Mouse (Mus musculus) ES-E14 (cell line): ENCODE data around the gene A930033H14Rik. TPM values are rescaled to one million over a fixed set of nuclear protein-coding genes. Genes with fewer than 3 reads are reported as not detected.

Source experiments
- DNase-seq: peaks from one replicate; pipeline ENCODE4 v3.0.0-alpha.2; 2013; ENCODE audit warnings: low read depth, low spot score
- H3K27ac ChIP-seq: 2 replicates; pipeline ENCODE4 v1.5.1; 2012; ENCODE audit warnings: low read depth, mild to moderate bottlenecking, low read length, moderate library complexity, mixed read lengths; ENCODE audit not compliant: poor library complexity, insufficient read depth, severe bottlenecking
- H3K36me3 ChIP-seq: 2 replicates; pipeline ENCODE4 v1.6.1; 2012; ENCODE audit warnings: mild to moderate bottlenecking, low read length, moderate library complexity, mixed read lengths; ENCODE audit not compliant: control insufficient read depth, poor library complexity, insufficient read depth, severe bottlenecking
- H3K4me1 ChIP-seq, 2 experiments: fragments of 150-350 bp in 1 of 2; sonication (generic) in 1 of 2; 2 replicates each; pipeline ENCODE4 v1.6.1; 2012; ENCODE audit warnings: low read length in 2 of 2, mild to moderate bottlenecking in 1 of 2, mixed read lengths in 1 of 2; ENCODE audit not compliant: control insufficient read depth in 2 of 2, insufficient read depth in 2 of 2, poor library complexity in 1 of 2
- H3K4me3 ChIP-seq, 2 experiments: fragments of 150-350 bp in 1 of 2; sonication (generic) in 1 of 2; 2 replicates each; pipeline ENCODE4 v1.5.1; 2012; ENCODE audit warnings: low read length in 2 of 2, low read depth in 1 of 2, mild to moderate bottlenecking in 1 of 2, mixed read lengths in 1 of 2; ENCODE audit not compliant: insufficient read depth in 1 of 2, poor library complexity in 1 of 2, severe bottlenecking in 1 of 2
- H3K9ac ChIP-seq: 2 replicates; pipeline ENCODE4 v1.6.1; 2012; ENCODE audit warnings: low read depth, mild to moderate bottlenecking, low read length, mixed read lengths; ENCODE audit not compliant: poor library complexity, insufficient read depth, severe bottlenecking
- H3K9me3 ChIP-seq: fragments of 150-350 bp; sonication (generic); 2 replicates; pipeline ENCODE4 v1.6.1; 2012; ENCODE audit warnings: low read depth, mild to moderate bottlenecking, low read length; ENCODE audit not compliant: control insufficient read depth, insufficient read depth
- CHD2 ChIP-seq: IDR thresholded peaks from 2 replicates; pipeline ENCODE4 v1.6.1; 2014; ENCODE audit warnings: mild to moderate bottlenecking, low read depth, low read length, inconsistent platforms
- HCFC1 ChIP-seq: IDR thresholded peaks from 2 replicates; pipeline ENCODE4 v1.6.1; 2012; ENCODE audit warnings: low read length, inconsistent platforms, borderline replicate concordance; ENCODE audit not compliant: insufficient read depth
- MAFK ChIP-seq: IDR thresholded peaks from 2 replicates; pipeline ENCODE4 v1.6.1; 2014; ENCODE audit warnings: mild to moderate bottlenecking, low read depth, low read length, inconsistent platforms; ENCODE audit not compliant: insufficient read depth
- ZC3H11A ChIP-seq: IDR thresholded peaks from 2 replicates; pipeline ENCODE4 v1.6.1; 2012; ENCODE audit warnings: low read depth, mild to moderate bottlenecking, inconsistent platforms, low read length, borderline replicate concordance
- ZNF384 ChIP-seq: IDR thresholded peaks from 2 replicates; pipeline ENCODE4 v1.6.1; 2012; ENCODE audit warnings: low read depth, low read length, inconsistent platforms
- in situ Hi-C, 2 experiments: fragments of 600-800 bp; cut with MboI; formaldehyde crosslinking; loops; one replicate each; pipeline ENCODE4 v1.15.1; 2025; ENCODE audit warnings: low sequenced_read_pairs in 2 of 2, inconsistent platforms in 1 of 2; ENCODE audit not compliant: unreplicated experiment in 2 of 2
- total RNA-seq: library from RNA; depleted of rRNA; stranded (reverse); fragments of 300-350 nt; gene quantifications from 2 replicates; pipeline ENCODE4 v1.2.3, GENCODE M21; 2012

Gene A930033H14Rik
- total RNA-seq, 1 experiment = 0.45 TPM

GRCm38 (mm10) chr10:69172412-69172811 lies 40.5 kb downstream of the A930033H14Rik start:
- in situ Hi-C loops = no loop called here

DNA sequence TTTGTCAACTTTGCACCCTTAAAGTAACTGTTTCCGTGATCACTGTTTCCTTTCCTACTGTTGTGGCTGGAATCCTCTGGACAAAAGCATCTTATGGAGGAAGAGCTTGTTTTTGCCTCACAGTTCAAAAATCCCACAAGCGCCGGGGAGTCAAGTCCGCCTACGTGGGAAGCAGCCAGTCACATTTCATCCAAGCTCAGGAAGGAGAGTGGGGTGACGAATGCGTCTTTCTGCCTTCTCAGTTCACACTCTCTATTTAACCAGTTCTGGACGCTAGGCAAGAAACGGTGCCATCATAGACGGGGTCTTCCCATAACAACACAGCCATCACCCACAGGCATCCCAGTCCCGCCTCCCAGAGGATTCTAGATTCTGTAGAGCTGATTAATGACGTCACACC lies 46.4 kb downstream of the A930033H14Rik start:
- no peaks in the 10 kb centered on the region for H3K9me3 ChIP-seq
- no peak for DNase-seq
- no peak overlapping the region for H3K27ac ChIP-seq
- H3K4me3 ChIP-seq = no peak overlapping the region
- peaks cover 0 to 2% of the 10 kb centered on the region in 2 experiments; a peak in 1 of 4 replicates for H3K4me1 ChIP-seq
- TF ChIP-seq MAFK = no peak
- no peak for TF ChIP-seq HCFC1
- no peak for TF ChIP-seq ZC3H11A
- TF ChIP-seq ZNF384 = no peak
- TF ChIP-seq CHD2 = no peak
- H3K36me3 ChIP-seq = no peaks in the 10 kb centered on the region
- no peak overlapping the region for H3K9ac ChIP-seq
- in situ Hi-C loops = no loop called here

More at GRCm38 (mm10) chr10:69172412-69172811, 40.5 kb downstream of the A930033H14Rik start:
- Histone ChIP-seq H3K27ac (no peak overlapping the region), H3K9me3 (no peaks in the 10 kb centered on the region), H3K4me3 (no peak overlapping the region), H3K36me3 (no peaks in the 10 kb centered on the region), H3K9ac (no peak overlapping the region), H3K4me1 (peaks cover 0 to 2% of the 10 kb centered on the region in 2 experiments; a peak in 1 of 4 replicates)
- TF ChIP-seq MAFK = no peak
- TF ChIP-seq HCFC1 = no peak
- no peak for TF ChIP-seq CHD2
- TF ChIP-seq ZC3H11A = no peak
- no peak for TF ChIP-seq ZNF384
- no peak for DNase-seq

- no peak overlapping the region for H3K27ac ChIP-seq
- no peaks in the 10 kb centered on the region for H3K9me3 ChIP-seq
- H3K9ac ChIP-seq = no peak overlapping the region
- in situ Hi-C loops = no loop called here
- TF ChIP-seq ZC3H11A = no peak
- no peak for DNase-seq
- peaks cover 0 to 2% of the 10 kb centered on the region in 2 experiments; a peak in 1 of 4 replicates for H3K4me1 ChIP-seq
- H3K4me3 ChIP-seq = no peak overlapping the region
- no peaks in the 10 kb centered on the region for H3K36me3 ChIP-seq
Observed at GRCm38 (mm10) chr10:69165847-69166246, 47.1 kb downstream of the A930033H14Rik start.

DNA sequence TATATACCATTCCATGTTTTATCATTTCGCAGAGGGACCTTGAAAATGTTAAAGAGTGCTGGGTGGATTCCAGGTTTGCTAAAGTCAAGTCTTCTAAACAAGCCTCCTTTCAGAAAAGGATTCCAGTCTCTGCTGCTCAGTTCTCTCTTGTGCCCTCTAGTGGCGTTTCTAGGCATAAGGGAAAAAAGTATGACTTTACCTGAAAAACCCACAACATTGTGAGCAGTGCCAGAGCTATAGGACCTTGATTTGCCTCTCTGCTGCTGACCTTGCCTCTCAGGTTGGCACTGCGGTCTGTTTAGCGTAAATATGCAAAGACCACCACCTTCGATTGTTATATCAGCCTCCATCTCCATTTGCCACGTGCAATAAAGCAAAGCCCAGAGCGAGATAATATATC lies 47.8 kb downstream of the A930033H14Rik start:
- in situ Hi-C loops = no loop called here

GRCm38 (mm10) chr10:69163216-69163615 lies 49.7 kb downstream of the A930033H14Rik start:
- in situ Hi-C loops = no loop called here
- no peaks in the 10 kb centered on the region for H3K36me3 ChIP-seq
- no peak for DNase-seq
- no peaks in the 10 kb centered on the region for H3K4me1 ChIP-seq
- no peaks in the 10 kb centered on the region for H3K9me3 ChIP-seq
- no peak overlapping the region for H3K27ac ChIP-seq
- no peak overlapping the region for H3K4me3 ChIP-seq
- no peak overlapping the region for H3K9ac ChIP-seq
- TF ChIP-seq HCFC1 (no peak), ZNF384 (no peak), ZC3H11A (no peak), CHD2 (no peak), MAFK (no peak)

More for the DNA sequence above, 47.8 kb downstream of the A930033H14Rik start:
- Histone ChIP-seq H3K4me1 (peaks cover 0 to 2% of the 10 kb centered on the region in 2 experiments; a peak in 1 of 4 replicates), H3K9me3 (no peaks in the 10 kb centered on the region), H3K4me3 (no peak overlapping the region), H3K36me3 (no peaks in the 10 kb centered on the region), H3K9ac (no peak overlapping the region), H3K27ac (no peak overlapping the region)
- no peak for TF ChIP-seq HCFC1
- DNase-seq = peak; percentile 51
